Mouse (Mus musculus) neural tube, embryonic 11.5 days (tissue): ENCODE measurements at regions not wholly inside any gene's neighbourhood (a gene's known extent, or its start where the extent isn't known, plus 50 kb on each side); places are given as distances from the start of the nearest gene placed in this dataset.

Experiments
- ATAC-seq: fragments of 200-750 bp; cut with Nextera tagmentation; 2 replicates; pipeline ENCODE4 v1.8.0; 2017; ENCODE audit warnings: moderate number of reproducible peaks, mild to moderate bottlenecking, moderate TSS enrichment, moderate library complexity; ENCODE audit not compliant: insufficient read depth, low FRiP score, low TSS enrichment
- DNase-seq: peaks from one replicate; pipeline ENCODE4 v3.0.0-alpha.2; 2015; ENCODE audit warnings: low spot score
- H3K27ac ChIP-seq: fragments of 300-500 bp; sonication (generic); 2 replicates; pipeline ENCODE4 v1.5.1; 2014; ENCODE audit warnings: low read depth, mild to moderate bottlenecking, low read length
- H3K27me3 ChIP-seq: fragments of 300-500 bp; sonication (generic); 2 replicates; pipeline ENCODE4 v1.6.1; 2014; ENCODE audit warnings: mild to moderate bottlenecking, low read length, mixed read lengths; ENCODE audit not compliant: control insufficient read depth, insufficient read depth
- H3K36me3 ChIP-seq: fragments of 300-500 bp; sonication (generic); 2 replicates; pipeline ENCODE4 v1.6.1; 2014; ENCODE audit warnings: mild to moderate bottlenecking, low read length, moderate library complexity, mixed read lengths; ENCODE audit not compliant: control insufficient read depth, insufficient read depth
- H3K4me1 ChIP-seq: fragments of 300-500 bp; sonication (generic); 2 replicates; pipeline ENCODE4 v1.6.1; 2014; ENCODE audit warnings: low read length, mixed read lengths; ENCODE audit not compliant: control insufficient read depth, insufficient read depth
- H3K4me2 ChIP-seq: fragments of 300-500 bp; sonication (generic); 2 replicates; pipeline ENCODE4 v1.6.1; 2014; ENCODE audit warnings: low read depth, mild to moderate bottlenecking, moderate library complexity
- H3K4me3 ChIP-seq: fragments of 300-500 bp; sonication (generic); 2 replicates; pipeline ENCODE4 v1.5.1; 2014; ENCODE audit warnings: low read depth, low read length
- H3K9ac ChIP-seq: fragments of 300-500 bp; sonication (generic); 2 replicates; pipeline ENCODE4 v1.6.1; 2014; ENCODE audit warnings: mild to moderate bottlenecking, low read length
- H3K9me3 ChIP-seq: fragments of 300-500 bp; sonication (generic); 2 replicates; pipeline ENCODE4 v1.6.1; 2016; ENCODE audit warnings: low read length; ENCODE audit not compliant: control insufficient read depth
- WGBS: fragments of 180-500 bp; shearing (Covaris S2); extraction: QIAGEN DNeasy Blood & Tissue Kit; methylation state at CpG from one replicate; pipeline ENCODE4 v1.1.7; 2014; 5-methylcytosine and 5-hydroxymethylcytosine counted together

DNA sequence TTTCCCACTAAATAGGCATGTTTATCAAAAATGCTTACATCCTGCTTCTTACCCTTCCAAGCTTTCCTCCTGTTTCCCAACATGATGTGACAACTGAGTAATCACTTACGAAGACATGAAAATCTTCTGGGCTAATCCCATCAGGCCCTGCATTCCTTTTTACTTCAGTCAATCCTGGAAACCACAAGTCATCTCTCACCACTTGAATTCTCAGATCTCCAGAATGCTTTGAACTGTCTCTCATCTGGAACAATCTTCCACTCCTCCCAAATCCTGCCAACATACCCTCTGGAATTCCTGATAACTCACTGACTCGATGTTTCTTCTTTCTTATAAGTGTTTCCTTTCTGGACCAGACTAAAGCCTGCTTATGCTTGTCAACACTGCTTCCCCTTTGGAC, 289.4 kb downstream of the Ikzf2 start:
- Histone ChIP-seq H3K4me2 (no peak overlapping the region), H3K9ac (no peak overlapping the region), H3K4me1 (no peaks in the 10 kb centered on the region), H3K9me3 (no peaks in the 10 kb centered on the region), H3K4me3 (no peak overlapping the region), H3K27me3 (no peaks in the 10 kb centered on the region), H3K27ac (no peak overlapping the region), H3K36me3 (no peaks in the 10 kb centered on the region)
- WGBS, result 91% methylated on average over 2 of the region's 2 CpGs
- no peak for DNase-seq
- ATAC-seq, result no peak

DNA sequence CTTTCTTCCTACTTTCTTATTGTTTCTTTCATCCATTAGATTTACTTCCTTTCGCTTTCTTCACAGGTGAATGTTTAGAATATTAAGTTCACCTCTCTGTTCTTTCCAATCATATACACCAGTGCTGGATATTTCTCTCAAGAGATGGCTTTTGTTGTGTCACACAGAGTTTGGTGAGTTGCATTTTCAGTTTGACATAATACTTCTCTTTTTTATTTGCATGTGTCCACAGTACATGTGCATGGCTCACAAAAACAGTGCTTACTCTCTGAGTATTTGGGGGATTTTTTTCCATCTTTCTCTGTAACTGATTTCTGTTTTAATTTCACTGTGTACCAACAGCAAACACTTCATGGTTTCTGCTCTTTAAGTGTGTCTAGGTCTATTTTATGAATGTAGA, 274.5 kb upstream of the Erbb4 start:
- no peaks in the 10 kb centered on the region for H3K27me3 ChIP-seq
- WGBS, result 90% methylated on average over 1 of the region's 1 CpGs

DNA sequence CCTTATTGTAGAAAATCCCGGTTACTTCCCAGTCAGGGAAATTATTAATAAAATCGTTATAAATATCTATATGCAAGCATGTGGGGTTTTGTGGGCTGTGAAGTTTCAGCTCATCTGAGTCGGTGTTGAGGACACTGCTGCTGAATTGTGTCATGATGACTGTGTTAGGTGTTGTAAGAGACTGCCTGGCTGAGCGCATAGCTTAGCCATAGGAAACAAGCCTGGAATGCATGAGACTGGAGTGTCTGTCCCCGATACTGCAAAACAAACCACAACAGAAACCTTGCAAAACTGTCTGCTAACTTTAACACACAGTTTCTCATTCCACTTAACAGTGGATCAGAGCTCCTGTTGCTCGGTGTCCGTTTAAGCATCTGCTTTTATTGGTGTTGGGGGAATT, 271.9 kb upstream of the Erbb4 start:
- 91% methylated on average over 7 of the region's 7 CpGs for WGBS
- Histone ChIP-seq H3K27ac (no peak overlapping the region), H3K9ac (no peak overlapping the region), H3K4me2 (no peak overlapping the region), H3K4me1 (no peaks in the 10 kb centered on the region), H3K36me3 (no peaks in the 10 kb centered on the region), H3K9me3 (no peaks in the 10 kb centered on the region; the same call in 1 of the 2 replicates), H3K27me3 (no peaks in the 10 kb centered on the region), H3K4me3 (no peak overlapping the region)
- ATAC-seq (no peak), DNase-seq (no peak)

More for the DNA sequence above, 274.5 kb upstream of the Erbb4 start:
- Histone ChIP-seq H3K27ac (no peak overlapping the region), H3K36me3 (no peaks in the 10 kb centered on the region), H3K9ac (no peak overlapping the region), H3K4me1 (no peaks in the 10 kb centered on the region), H3K4me3 (no peak overlapping the region), H3K9me3 (no peaks in the 10 kb centered on the region; the same call in 1 of the 2 replicates), H3K4me2 (no peak overlapping the region)
- DNase-seq (no peak), ATAC-seq (no peak)

DNA sequence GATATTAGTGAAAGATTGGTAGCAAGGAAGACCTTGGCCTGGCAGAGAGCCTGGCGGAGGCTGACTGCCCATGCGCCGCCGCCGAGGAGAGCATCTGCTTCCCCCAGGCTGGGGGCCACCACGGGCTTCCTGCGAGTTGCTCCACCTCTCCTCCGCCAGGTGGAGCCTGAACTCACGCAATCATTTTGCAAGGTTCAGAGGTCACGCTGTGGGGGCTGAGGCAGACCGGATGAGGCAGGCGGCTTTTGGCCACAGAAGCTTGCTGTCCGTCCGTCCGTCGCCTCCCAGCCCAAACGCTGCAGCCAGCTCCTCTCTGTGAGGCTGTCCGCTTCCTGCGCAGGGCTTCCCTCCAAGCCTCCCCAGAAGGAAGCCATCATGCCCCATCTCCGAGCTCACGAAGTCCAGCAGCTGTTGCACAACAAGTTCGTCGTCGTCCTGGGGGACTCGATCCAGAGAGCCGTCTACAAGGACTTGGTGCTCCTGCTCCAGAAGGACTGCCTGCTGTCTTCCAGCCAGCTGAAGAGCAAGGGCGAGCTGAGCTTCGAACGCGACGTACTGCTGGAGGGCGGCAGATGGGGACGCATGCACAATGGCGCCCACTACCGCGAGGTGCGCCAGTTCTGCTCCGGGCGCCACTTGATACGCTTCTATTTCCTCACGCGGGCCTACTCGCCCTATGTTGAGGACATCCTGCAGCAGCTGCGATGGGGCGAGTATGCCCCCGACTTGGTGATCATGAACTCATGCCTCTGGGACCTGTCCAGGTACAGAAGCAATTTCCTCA, 269.3 kb upstream of the Erbb4 start:
- no peak overlapping the region for H3K9ac ChIP-seq
- WGBS, result 95% methylated on average over 46 of the region's 46 CpGs
- no peak overlapping the region for H3K4me3 ChIP-seq
- H3K4me2 ChIP-seq, result no peak overlapping the region
- H3K9me3 ChIP-seq, result no peaks in the 10 kb centered on the region; the same call in 1 of the 2 replicates
- ATAC-seq, result no peak
- H3K36me3 ChIP-seq, result no peaks in the 10 kb centered on the region
- DNase-seq, result no peak
- H3K27me3 ChIP-seq, result no peaks in the 10 kb centered on the region
- no peak overlapping the region for H3K27ac ChIP-seq
- no peaks in the 10 kb centered on the region for H3K4me1 ChIP-seq

DNA sequence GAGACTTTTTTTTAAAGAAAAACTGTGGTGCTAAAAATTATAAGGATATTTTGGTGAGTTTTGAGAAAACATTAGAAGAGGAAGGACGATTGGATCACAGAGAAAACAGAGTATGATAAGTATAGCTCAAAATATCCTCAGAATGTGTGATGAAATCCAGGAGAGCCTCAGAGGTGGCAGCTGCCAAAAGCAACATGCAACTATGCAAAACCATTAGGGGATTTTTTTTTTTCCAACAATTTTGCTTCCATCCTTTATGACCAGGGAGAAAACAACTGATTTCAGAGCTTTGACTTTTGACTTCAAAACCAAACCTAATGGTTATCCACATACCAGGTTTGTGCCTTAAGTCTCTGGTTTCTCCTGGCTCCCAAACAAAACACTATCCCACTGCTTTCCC, 267.4 kb upstream of the Erbb4 start:
- H3K27me3 ChIP-seq, result no peaks in the 10 kb centered on the region
- DNase-seq, result no peak
- no peak overlapping the region for H3K9ac ChIP-seq
- 64% methylated on average over 1 of the region's 1 CpGs for WGBS
- H3K4me3 ChIP-seq, result no peak overlapping the region
- no peak overlapping the region for H3K27ac ChIP-seq
- no peak for ATAC-seq
- no peak overlapping the region for H3K4me2 ChIP-seq
- no peaks in the 10 kb centered on the region; the same call in 1 of the 2 replicates for H3K9me3 ChIP-seq
- H3K4me1 ChIP-seq, result no peaks in the 10 kb centered on the region
- no peaks in the 10 kb centered on the region for H3K36me3 ChIP-seq

DNA sequence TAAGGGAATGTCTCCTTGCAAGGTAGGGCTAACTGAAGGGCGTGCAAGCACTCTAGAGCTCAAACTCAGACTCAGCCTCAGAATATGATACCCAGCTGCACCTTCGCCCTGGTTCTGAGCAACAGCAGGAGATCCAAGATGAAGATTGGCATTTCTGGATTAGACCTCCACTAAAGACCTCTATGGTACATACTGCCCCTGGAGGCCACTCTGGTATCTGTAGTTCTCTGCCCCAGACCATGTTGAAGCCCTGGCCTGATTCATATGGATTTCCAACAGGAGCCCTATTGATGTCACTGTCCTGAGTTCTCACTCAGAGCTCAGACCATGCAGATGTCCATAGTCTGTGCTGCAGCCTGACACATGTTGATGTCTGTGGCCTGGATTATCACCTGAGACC, 262.2 kb upstream of the Erbb4 start:
- no peak overlapping the region for H3K27ac ChIP-seq
- H3K4me3 ChIP-seq, result no peak overlapping the region
- ATAC-seq, result no peak
- no peaks in the 10 kb centered on the region for H3K9me3 ChIP-seq
- no peak overlapping the region for H3K9ac ChIP-seq
- WGBS, result 89% methylated on average over 2 of the region's 2 CpGs
- H3K36me3 ChIP-seq, result no peaks in the 10 kb centered on the region
- H3K27me3 ChIP-seq, result no peaks in the 10 kb centered on the region
- H3K4me1 ChIP-seq, result no peaks in the 10 kb centered on the region
- no peak overlapping the region for H3K4me2 ChIP-seq
- DNase-seq, result no peak

DNA sequence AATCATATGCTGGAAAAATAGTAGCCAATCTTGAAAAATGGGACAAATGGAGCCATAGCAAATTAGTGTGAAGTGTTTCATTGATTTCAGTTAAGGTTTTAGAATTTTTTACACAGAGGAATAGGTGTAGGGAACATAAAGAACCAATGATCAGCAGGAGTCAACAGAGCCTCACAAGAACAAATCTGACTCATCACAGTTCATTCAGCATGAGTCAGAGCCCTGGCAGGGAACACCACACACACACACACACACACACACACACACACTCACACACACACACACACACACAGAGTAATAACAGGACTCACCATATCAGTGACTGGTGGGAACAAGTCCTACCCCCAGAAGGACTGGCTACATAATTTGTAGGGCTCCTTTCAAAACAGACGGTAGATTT, 259.7 kb upstream of the Erbb4 start:
- Histone ChIP-seq H3K36me3 (no peaks in the 10 kb centered on the region), H3K4me1 (no peaks in the 10 kb centered on the region), H3K4me3 (no peak overlapping the region), H3K27ac (no peak overlapping the region), H3K9ac (no peak overlapping the region), H3K4me2 (no peak overlapping the region), H3K27me3 (no peaks in the 10 kb centered on the region), H3K9me3 (no peaks in the 10 kb centered on the region)
- DNase-seq (no peak), ATAC-seq (no peak)
- 96% methylated on average over 1 of the region's 1 CpGs for WGBS

DNA sequence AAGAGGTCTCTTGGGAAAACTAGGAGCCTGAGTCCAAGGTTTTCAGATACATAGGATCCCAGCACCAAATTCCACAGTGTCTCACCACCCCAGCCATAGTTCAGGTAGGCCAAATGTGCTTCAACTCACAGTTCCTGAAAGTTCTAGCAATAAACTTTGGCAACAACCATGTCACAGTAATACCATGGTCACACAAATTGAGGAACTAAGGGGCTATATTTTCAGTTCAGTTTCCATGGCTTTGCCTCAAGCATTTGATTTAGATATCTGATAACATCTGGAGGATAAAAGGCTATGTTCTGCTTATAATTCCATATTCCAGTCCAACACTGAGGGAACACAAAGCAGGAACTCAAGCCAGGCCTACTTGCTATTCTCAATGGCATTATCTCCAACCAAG, 256.2 kb upstream of the Erbb4 start:
- Histone ChIP-seq H3K4me2 (no peak overlapping the region), H3K36me3 (no peaks in the 10 kb centered on the region), H3K27me3 (no peaks in the 10 kb centered on the region), H3K4me1 (no peaks in the 10 kb centered on the region), H3K9me3 (no peaks in the 10 kb centered on the region), H3K4me3 (no peak overlapping the region), H3K9ac (no peak overlapping the region), H3K27ac (no peak overlapping the region)
- no peak for ATAC-seq
- no peak for DNase-seq

DNA sequence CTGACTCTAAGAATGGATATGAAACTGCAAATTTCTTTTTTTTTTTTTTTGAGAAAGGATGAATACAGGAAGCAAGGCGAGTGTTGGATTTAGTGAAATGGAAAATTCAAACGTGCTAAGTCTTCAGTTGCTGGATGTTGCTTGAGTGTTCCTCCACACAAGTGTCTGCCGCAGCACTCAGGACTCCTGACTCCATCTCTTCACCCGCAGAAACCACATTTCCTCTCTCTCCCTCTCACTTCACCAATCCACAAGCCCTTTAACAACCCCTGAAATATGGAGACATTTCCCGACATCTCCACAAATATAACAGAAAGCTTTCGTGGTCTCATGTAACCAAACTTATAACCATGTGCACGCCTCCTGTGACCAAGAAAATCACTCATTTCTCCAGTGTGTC, 249.7 kb upstream of the Erbb4 start:
- H3K9ac ChIP-seq, result no peak overlapping the region
- DNase-seq (no peak), ATAC-seq (no peak)
- no peaks in the 10 kb centered on the region for H3K27me3 ChIP-seq
- WGBS, result 89% methylated on average over 7 of the region's 7 CpGs
- no peak overlapping the region for H3K27ac ChIP-seq
- no peaks in the 10 kb centered on the region for H3K4me1 ChIP-seq
- H3K36me3 ChIP-seq, result no peaks in the 10 kb centered on the region
- H3K9me3 ChIP-seq, result no peaks in the 10 kb centered on the region
- H3K4me2 ChIP-seq, result no peak overlapping the region
- H3K4me3 ChIP-seq, result no peak overlapping the region
